Mouse (Mus musculus) olfactory bulb, adult 2 months (tissue): Measurements from ENCODE around the gene Zdhhc17. TPM values are rescaled to one million over a fixed set of nuclear protein-coding genes. Genes with fewer than 3 reads are reported as not detected.

Experiments
- H3K27ac ChIP-seq: fragments of 200-500 bp; 2 replicates; pipeline ENCODE4 v1.5.1; 2012; ENCODE audit warnings: low read depth, low read length; ENCODE audit not compliant: insufficient read depth
- H3K4me1 ChIP-seq: fragments of 200-500 bp; 2 replicates; pipeline ENCODE4 v1.6.1; 2012; ENCODE audit warnings: low read length; ENCODE audit not compliant: control insufficient read depth, insufficient read depth
- H3K4me3 ChIP-seq: fragments of 200-500 bp; 2 replicates; pipeline ENCODE4 v1.5.1; 2012; ENCODE audit warnings: mild to moderate bottlenecking, low read depth, low read length, moderate library complexity; ENCODE audit not compliant: insufficient read depth
- CTCF ChIP-seq: fragments of 200-500 bp; IDR thresholded peaks from 2 replicates; pipeline ENCODE4 v1.5.1; 2012; ENCODE audit warnings: low read depth, mild to moderate bottlenecking, low read length, moderate library complexity; ENCODE audit not compliant: insufficient read depth
- POLR2A ChIP-seq: fragments of 200-500 bp; IDR thresholded peaks from 2 replicates; pipeline ENCODE4 v1.6.1; 2012; ENCODE audit warnings: mild to moderate bottlenecking, low read depth, low read length, moderate library complexity; ENCODE audit not compliant: insufficient read depth
- WGBS: fragments of 180-500 bp; shearing (Covaris S2); methylation state at CpG from one replicate; pipeline ENCODE4 v1.1.7; 2018; 5-methylcytosine and 5-hydroxymethylcytosine counted together
- polyA plus RNA-seq: library from polyadenylated mRNA; stranded (reverse); fragments of >200 nt; gene quantifications from 2 replicates; pipeline ENCODE4 v1.2.4, GENCODE M21; 2012; ENCODE audit warnings: low replicate concordance; ENCODE audit not compliant: missing spikeins, insufficient read depth, insufficient read length

Gene Zdhhc17
- polyA plus RNA-seq, 1 experiment, result 189 TPM

DNA sequence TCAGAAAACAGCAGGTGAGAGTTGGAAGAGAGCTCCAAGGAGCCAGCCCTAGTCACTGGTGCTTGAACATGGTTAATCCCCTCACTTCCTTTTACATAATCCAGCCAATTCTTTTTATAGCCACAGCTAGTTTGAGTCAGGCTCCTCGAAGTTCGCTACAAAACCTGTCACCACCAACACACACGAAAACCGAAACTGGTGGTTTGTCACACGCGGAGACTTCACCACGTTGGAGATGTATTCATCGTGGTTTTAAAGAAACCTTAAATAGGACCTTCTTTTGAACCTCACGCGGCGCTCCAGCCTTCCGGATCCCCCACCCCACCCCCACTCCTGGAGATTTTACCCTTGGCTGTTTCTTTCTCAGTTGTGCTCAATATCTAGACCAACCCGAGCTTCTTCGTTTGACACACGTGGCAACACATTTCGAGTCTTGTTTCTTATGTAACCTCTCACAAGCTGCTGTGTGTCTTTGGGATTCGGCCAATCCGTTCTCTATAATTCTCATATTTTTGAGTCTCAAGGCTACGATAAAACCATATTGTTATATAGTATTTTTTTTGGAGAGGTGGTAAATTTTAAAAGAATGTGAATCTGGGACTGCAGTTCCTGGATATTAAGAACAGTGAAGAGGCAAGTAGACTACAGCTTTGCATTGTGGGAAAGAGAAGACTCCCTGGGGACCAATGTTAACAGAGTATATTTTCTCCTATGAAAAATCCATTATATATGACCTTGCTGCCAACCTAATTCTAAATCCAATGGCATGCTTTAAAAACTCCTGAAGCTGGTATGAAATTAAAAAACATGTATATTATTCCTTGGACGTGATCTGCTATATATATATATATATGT, 21.8 kb upstream of the Zdhhc17 start:
- Histone ChIP-seq H3K4me3 (peak overlapping the region; percentile 38), H3K4me1 (peaks cover 3% of the 10 kb centered on the region; the same call in 1 of the 2 replicates), H3K27ac (peak overlapping the region; percentile 13; the same call in 1 of the 2 replicates)
- 11% methylated on average over 20 of the region's 20 CpGs for WGBS
- TF ChIP-seq CTCF, result no peak
- no peak for TF ChIP-seq POLR2A

GRCm38 (mm10) chr10:111030845-111031244, 20.9 kb upstream of the Zdhhc17 start:
- TF ChIP-seq POLR2A (no peak), CTCF (no peak)
- no peak overlapping the region for H3K4me3 ChIP-seq
- H3K4me1 ChIP-seq, result peaks cover 3% of the 10 kb centered on the region; the same call in 1 of the 2 replicates
- WGBS, result 94% methylated on average over 2 of the region's 2 CpGs
- H3K27ac ChIP-seq, result no peak overlapping the region

- TF ChIP-seq CTCF (no peak), POLR2A (no peak)
- Histone ChIP-seq H3K27ac (no peak overlapping the region), H3K4me1 (no peaks in the 10 kb centered on the region), H3K4me3 (no peak overlapping the region)
- 90% methylated on average over 6 of the region's 6 CpGs for WGBS
Observed at GRCm38 (mm10) chr10:111026106-111026505, 16.2 kb upstream of the Zdhhc17 start.

- Histone ChIP-seq H3K4me1 (no peaks in the 10 kb centered on the region), H3K4me3 (no peak overlapping the region), H3K27ac (no peak overlapping the region)
- WGBS, result 47% methylated on average over 4 of the region's 4 CpGs
- TF ChIP-seq POLR2A, result no peak
- no peak for TF ChIP-seq CTCF
Observed at GRCm38 (mm10) chr10:111024746-111025145, 14.8 kb upstream of the Zdhhc17 start.

- Histone ChIP-seq H3K4me1 (peaks cover 2% of the 10 kb centered on the region), H3K4me3 (no peak overlapping the region), H3K27ac (no peak overlapping the region)
- WGBS, result 39% methylated on average over 17 of the region's 17 CpGs
- TF ChIP-seq POLR2A (no peak), CTCF (no peak)
Observed at GRCm38 (mm10) chr10:111014476-111014875, 4.5 kb upstream of the Zdhhc17 start.

DNA sequence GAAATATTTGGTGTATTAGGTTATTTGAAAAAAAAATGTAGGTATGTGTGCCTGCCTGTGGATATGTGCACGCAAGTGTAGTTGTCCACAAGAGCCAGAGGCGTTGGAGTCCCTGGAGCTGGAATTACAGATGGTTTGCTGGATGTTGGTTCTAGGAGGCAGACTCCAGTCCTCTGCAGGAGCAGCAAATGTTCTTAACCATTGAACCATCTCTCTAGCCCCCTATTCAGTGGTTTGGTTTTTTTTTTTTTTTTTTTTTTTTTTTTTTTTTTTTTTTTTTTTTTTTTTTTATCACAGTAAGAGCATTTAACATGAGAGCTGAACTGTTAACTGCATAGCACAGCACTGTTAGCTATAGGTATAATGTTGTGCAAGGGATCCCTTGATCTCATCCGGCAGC, 3.3 kb upstream of the Zdhhc17 start:
- TF ChIP-seq CTCF (no peak), POLR2A (no peak)

GRCm38 (mm10) chr10:111012496-111013038, 2.6 kb upstream of the Zdhhc17 start:
- no peak overlapping the region for H3K4me3 ChIP-seq
- no peak overlapping the region for H3K27ac ChIP-seq
- WGBS, result 84% methylated on average over 5 of the region's 5 CpGs
- TF ChIP-seq CTCF (no peak), POLR2A (no peak)
- H3K4me1 ChIP-seq, result peaks cover 2% of the 10 kb centered on the region

More for the DNA sequence above, 3.3 kb upstream of the Zdhhc17 start:
- Histone ChIP-seq H3K27ac (no peak overlapping the region), H3K4me1 (peaks cover 2% of the 10 kb centered on the region), H3K4me3 (no peak overlapping the region)
- WGBS, result 98% methylated on average over 3 of the region's 3 CpGs

DNA sequence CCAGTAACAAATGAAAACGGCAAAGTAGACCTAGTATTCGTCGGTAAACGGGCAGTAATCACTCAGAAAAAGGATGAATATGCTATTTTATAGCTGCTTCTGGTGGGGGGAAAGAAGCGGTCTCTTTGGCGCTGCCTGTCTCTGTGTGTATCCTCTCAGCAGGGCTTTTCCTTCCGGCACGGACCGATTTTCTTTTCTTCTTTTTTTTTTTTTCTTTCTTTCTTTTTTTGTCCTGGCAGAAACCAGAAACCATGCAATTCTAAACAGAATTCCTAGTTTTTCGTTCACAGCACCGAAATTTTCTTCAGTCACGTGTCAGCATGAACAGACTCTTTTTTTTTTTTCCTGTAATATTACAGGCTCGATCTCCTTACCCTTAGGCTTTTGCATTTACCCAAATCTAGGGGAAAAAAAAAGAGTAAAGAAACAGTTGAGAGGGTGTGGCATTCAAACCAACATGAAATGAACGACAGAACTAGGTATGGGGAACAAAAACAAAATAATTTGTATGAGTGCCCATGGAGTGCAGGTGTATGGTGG, 1.4 kb upstream of the Zdhhc17 start:
- H3K4me3 ChIP-seq, result peak overlapping the region; percentile 37
- TF ChIP-seq CTCF (no peak), POLR2A (no peak)
- peak overlapping the region; percentile 99 for H3K27ac ChIP-seq
- H3K4me1 ChIP-seq, result peaks cover 2% of the 10 kb centered on the region
- whole genome bisulfite sequencing, result 1% methylated on average over 14 of the region's 14 CpGs
